Mouse (Mus musculus) small intestine, adult 2 months (tissue): ENCODE data around the gene Als2. TPM values are rescaled to one million over a fixed set of nuclear protein-coding genes. Genes with fewer than 3 reads are reported as not detected.

ENCODE experiments used
- H3K27ac ChIP-seq: fragments of 200-500 bp; 2 replicates; pipeline ENCODE4 v1.5.1; 2012; ENCODE audit warnings: low read depth, low read length, control low read depth, inconsistent platforms; ENCODE audit not compliant: insufficient read depth
- H3K27me3 ChIP-seq: fragments of 200-500 bp; 2 replicates; pipeline ENCODE4 v1.6.1; 2012; ENCODE audit warnings: mild to moderate bottlenecking, moderate library complexity, low read length, inconsistent platforms; ENCODE audit not compliant: control insufficient read depth, insufficient read depth
- H3K36me3 ChIP-seq: fragments of 200-500 bp; 2 replicates; pipeline ENCODE4 v1.6.1; 2012; ENCODE audit warnings: mild to moderate bottlenecking, low read length, control low read depth, inconsistent platforms; ENCODE audit not compliant: control insufficient read depth, insufficient read depth
- H3K4me1 ChIP-seq: fragments of 200-500 bp; 2 replicates; pipeline ENCODE4 v1.6.1; 2012; ENCODE audit warnings: low read length, inconsistent platforms, mixed read lengths; ENCODE audit not compliant: control insufficient read depth, insufficient read depth, insufficient read length
- H3K4me3 ChIP-seq: fragments of 200-500 bp; 2 replicates; pipeline ENCODE4 v1.5.1; 2012; ENCODE audit warnings: low read depth, mild to moderate bottlenecking, control low read depth, inconsistent platforms, low read length, moderate library complexity
- CTCF ChIP-seq: fragments of 200-500 bp; IDR thresholded peaks from 2 replicates; pipeline ENCODE4 v1.5.1; 2012; ENCODE audit warnings: low read depth, mild to moderate bottlenecking, control low read depth, inconsistent platforms, low read length, moderate library complexity, mixed read lengths; ENCODE audit not compliant: insufficient replicate concordance, insufficient read length; ENCODE audit errors: extremely low read depth
- POLR2A ChIP-seq: fragments of 200-500 bp; IDR thresholded peaks from 2 replicates; pipeline ENCODE4 v1.6.1; 2012; ENCODE audit warnings: low read depth, mild to moderate bottlenecking, control low read depth, inconsistent platforms, low read length, moderate library complexity
- WGBS: fragments of 180-500 bp; shearing (Covaris S2); methylation state at CpG from one replicate; pipeline ENCODE4 v1.1.7; 2018; 5-methylcytosine and 5-hydroxymethylcytosine counted together
- polyA plus RNA-seq: library from polyadenylated mRNA; depleted of rRNA; stranded (reverse); fragments of >200 nt; gene quantifications from 2 replicates; pipeline ENCODE4 v1.2.3, GENCODE M21; 2012

Als2 gene
- polyA plus RNA-seq, 1 experiment, result 9.2 TPM

- Histone ChIP-seq H3K27ac (peak overlapping the region; percentile 64), H3K36me3 (peaks cover 47% of the 10 kb centered on the region), H3K4me3 (no peak overlapping the region), H3K4me1 (no peaks in the 10 kb centered on the region; the same call in 1 of the 2 replicates), H3K27me3 (no peaks in the 10 kb centered on the region)
- TF ChIP-seq CTCF (no peak), POLR2A (no peak)
- 67% methylated on average over 10 of the region's 10 CpGs for WGBS
These were observed 58.6 kb downstream of the Als2 start for GRCm38 (mm10) chr1:59178401-59178800.

- Histone ChIP-seq H3K27ac (no peak overlapping the region), H3K27me3 (no peaks in the 10 kb centered on the region), H3K4me3 (no peak overlapping the region), H3K36me3 (peaks cover 40% of the 10 kb centered on the region), H3K4me1 (no peaks in the 10 kb centered on the region; the same call in 1 of the 2 replicates)
- 65% methylated on average over 10 of the region's 10 CpGs for WGBS
- no peak for TF ChIP-seq POLR2A
- TF ChIP-seq CTCF, result no peak
These were observed 62.3 kb downstream of the Als2 start for GRCm38 (mm10) chr1:59174514-59175373.

GRCm38 (mm10) chr1:59173023-59173422 is 64.0 kb downstream of the Als2 start:
- TF ChIP-seq CTCF (no peak), POLR2A (no peak)
- Histone ChIP-seq H3K4me3 (no peak overlapping the region), H3K27ac (no peak overlapping the region), H3K4me1 (peaks cover 1% of the 10 kb centered on the region), H3K27me3 (no peaks in the 10 kb centered on the region), H3K36me3 (peaks cover 34% of the 10 kb centered on the region)
- 80% methylated on average over 5 of the region's 5 CpGs for WGBS

GRCm38 (mm10) chr1:59171875-59172274 is 65.2 kb downstream of the Als2 start:
- Histone ChIP-seq H3K4me1 (peaks cover 9% of the 10 kb centered on the region), H3K27ac (no peak overlapping the region), H3K27me3 (no peaks in the 10 kb centered on the region), H3K36me3 (peaks cover 36% of the 10 kb centered on the region), H3K4me3 (no peak overlapping the region)
- 81% methylated on average over 5 of the region's 5 CpGs for WGBS
- TF ChIP-seq POLR2A (no peak), CTCF (no peak)

GRCm38 (mm10) chr1:59170290-59170689 is 66.7 kb downstream of the Als2 start:
- peak overlapping the region; percentile 33; the same call in 1 of the 2 replicates for H3K27ac ChIP-seq
- no peak overlapping the region for H3K4me3 ChIP-seq
- no peaks in the 10 kb centered on the region for H3K27me3 ChIP-seq
- no peak for TF ChIP-seq CTCF
- TF ChIP-seq POLR2A, result no peak
- 74% methylated on average over 8 of the region's 8 CpGs for WGBS
- peaks cover 21% of the 10 kb centered on the region for H3K4me1 ChIP-seq
- H3K36me3 ChIP-seq, result peaks cover 30% of the 10 kb centered on the region

GRCm38 (mm10) chr1:59169586-59169985 is 67.4 kb downstream of the Als2 start:
- Histone ChIP-seq H3K27me3 (no peaks in the 10 kb centered on the region), H3K36me3 (peaks cover 28% of the 10 kb centered on the region), H3K4me1 (peaks cover 21% of the 10 kb centered on the region; the same call in 1 of the 2 replicates), H3K27ac (peak overlapping the region; percentile 33; the same call in 1 of the 2 replicates), H3K4me3 (no peak overlapping the region)
- TF ChIP-seq CTCF (no peak), POLR2A (no peak)
- WGBS, result 64% methylated on average over 6 of the region's 6 CpGs

GRCm38 (mm10) chr1:59168556-59168955 is 68.5 kb downstream of the Als2 start:
- Histone ChIP-seq H3K4me3 (no peak overlapping the region), H3K4me1 (peaks cover 21% of the 10 kb centered on the region; the same call in 1 of the 2 replicates), H3K36me3 (peaks cover 30% of the 10 kb centered on the region), H3K27ac (no peak overlapping the region), H3K27me3 (no peaks in the 10 kb centered on the region)
- 26% methylated on average over 2 of the region's 2 CpGs for WGBS
- TF ChIP-seq POLR2A (no peak), CTCF (no peak)
